Mouse (Mus musculus) testis, adult 2 months (tissue): ENCODE results near the gene Tacc3.

ENCODE experiments used
- CTCF ChIP-seq: fragments of 200-500 bp; IDR thresholded peaks from 2 replicates; pipeline ENCODE4 v1.5.1; 2012; ENCODE audit warnings: low read depth, mild to moderate bottlenecking, inconsistent platforms, low read length, moderate library complexity; ENCODE audit not compliant: control insufficient read depth, insufficient read depth, insufficient replicate concordance
- POLR2A ChIP-seq: fragments of 200-500 bp; IDR thresholded peaks from 2 replicates; pipeline ENCODE4 v1.6.1; 2012; ENCODE audit warnings: low read depth, mild to moderate bottlenecking, inconsistent platforms, low read length, moderate library complexity; ENCODE audit not compliant: control insufficient read depth

GRCm38 (mm10) chr5:33712550-33712949 lies 54.6 kb downstream of the Tacc3 start:
- no peak for TF ChIP-seq POLR2A
- no peak for TF ChIP-seq CTCF
